Mouse (Mus musculus): ENCODE measurements around the gene Armc5. TPM values are rescaled to one million over a fixed set of nuclear protein-coding genes. Genes with fewer than 3 reads are reported as not detected.

The Armc5 gene
- polyA plus RNA-seq, 1 experiment: 57.1 TPM

GRCm38 (mm10) chr7:128237927-128238778 lies 1.0 kb downstream of the Armc5 start, which contains the start of gene 9130023H24Rik:
Gene 9130023H24Rik, minus strand, starts transcription at chr7:128238031.
- Histone ChIP-seq H3K36me3 (ENCODE audit: control insufficient read depth, insufficient read depth, low read length) (peaks cover 30% of the 10 kb centered on the region), H3K4me1 (ENCODE audit: control insufficient read depth, insufficient read depth, insufficient read length, low read length) (peaks cover 11% of the 10 kb centered on the region), H3K4me3 (ENCODE audit: low read depth, low read length) (peak within 1 kb of the TSS; percentile 84), H3K27ac (ENCODE audit: insufficient read depth, low read depth, low read length) (peak within 1 kb of the TSS; percentile 99), H3K27me3 (ENCODE audit: control insufficient read depth, insufficient read depth, low read length) (no peaks in the 10 kb centered on the region)
- TF ChIP-seq POLR2A (IDR thresholded peaks at IDR 0.05; ENCODE audit: low read depth, low read length) (peak; percentile 38), CTCF (IDR thresholded peaks at IDR 0.05; ENCODE audit: extremely low read depth, insufficient read length, insufficient replicate concordance, low read depth, low read length) (no peak)
- under 1% methylated on average over 72 of the region's 72 CpGs for WGBS

- Histone ChIP-seq H3K4me3 (ENCODE audit: low read depth, low read length) (no peak overlapping the region), H3K36me3 (ENCODE audit: control insufficient read depth, insufficient read depth, low read length) (peaks cover 33% of the 10 kb centered on the region), H3K27ac (ENCODE audit: insufficient read depth, low read depth, low read length) (peak overlapping the region; percentile 75), H3K4me1 (ENCODE audit: control insufficient read depth, insufficient read depth, insufficient read length, low read length) (peaks cover 11% of the 10 kb centered on the region), H3K27me3 (ENCODE audit: control insufficient read depth, insufficient read depth, low read length) (no peaks in the 10 kb centered on the region)
- TF ChIP-seq CTCF (IDR thresholded peaks at IDR 0.05; ENCODE audit: extremely low read depth, insufficient read length, insufficient replicate concordance, low read depth, low read length) (no peak), POLR2A (IDR thresholded peaks at IDR 0.05; ENCODE audit: low read depth, low read length) (no peak)
- 21% methylated on average over 4 of the region's 4 CpGs for WGBS
Measured at GRCm38 (mm10) chr7:128238991-128239390, 1.8 kb downstream of the Armc5 start.

GRCm38 (mm10) chr7:128240131-128240784 lies 3.1 kb downstream of the Armc5 start:
- Histone ChIP-seq H3K27me3 (ENCODE audit: control insufficient read depth, insufficient read depth, low read length) (no peaks in the 10 kb centered on the region), H3K4me1 (ENCODE audit: control insufficient read depth, insufficient read depth, insufficient read length, low read length) (peaks cover 11% of the 10 kb centered on the region), H3K4me3 (ENCODE audit: low read depth, low read length) (no peak overlapping the region), H3K36me3 (ENCODE audit: control insufficient read depth, insufficient read depth, low read length) (peaks cover 46% of the 10 kb centered on the region), H3K27ac (ENCODE audit: insufficient read depth, low read depth, low read length) (no peak overlapping the region)
- WGBS: 93% methylated on average over 27 of the region's 27 CpGs
- TF ChIP-seq CTCF (IDR thresholded peaks at IDR 0.05; ENCODE audit: extremely low read depth, insufficient read length, insufficient replicate concordance, low read depth, low read length): no peak

GRCm38 (mm10) chr7:128242331-128242730 lies 5.2 kb downstream of the Armc5 start:
- Histone ChIP-seq H3K27me3 (ENCODE audit: control insufficient read depth, insufficient read depth, low read length) (no peaks in the 10 kb centered on the region), H3K4me1 (ENCODE audit: control insufficient read depth, insufficient read depth, insufficient read length, low read length) (peaks cover 2% of the 10 kb centered on the region), H3K4me3 (ENCODE audit: low read depth, low read length) (no peak overlapping the region), H3K36me3 (ENCODE audit: control insufficient read depth, insufficient read depth, low read length) (peaks cover 46% of the 10 kb centered on the region), H3K27ac (ENCODE audit: insufficient read depth, low read depth, low read length) (no peak overlapping the region)
- WGBS: 96% methylated on average over 16 of the region's 16 CpGs
- TF ChIP-seq POLR2A (IDR thresholded peaks at IDR 0.05; ENCODE audit: low read depth, low read length): no peak
- TF ChIP-seq CTCF (IDR thresholded peaks at IDR 0.05; ENCODE audit: extremely low read depth, insufficient read length, insufficient replicate concordance, low read depth, low read length): no peak

- Histone ChIP-seq H3K27ac (ENCODE audit: insufficient read depth, low read depth, low read length) (no peak overlapping the region), H3K4me1 (ENCODE audit: control insufficient read depth, insufficient read depth, insufficient read length, low read length) (no peaks in the 10 kb centered on the region; the same call in 1 of the 2 replicates), H3K27me3 (ENCODE audit: control insufficient read depth, insufficient read depth, low read length) (no peaks in the 10 kb centered on the region), H3K36me3 (ENCODE audit: control insufficient read depth, insufficient read depth, low read length) (peaks cover 46% of the 10 kb centered on the region), H3K4me3 (ENCODE audit: low read depth, low read length) (no peak overlapping the region)
- 92% methylated on average over 10 of the region's 10 CpGs for WGBS
- TF ChIP-seq POLR2A (IDR thresholded peaks at IDR 0.05; ENCODE audit: low read depth, low read length) (no peak), CTCF (IDR thresholded peaks at IDR 0.05; ENCODE audit: extremely low read depth, insufficient read length, insufficient replicate concordance, low read depth, low read length) (no peak)
Measured at GRCm38 (mm10) chr7:128243921-128244320, 6.8 kb downstream of the Armc5 start.

GRCm38 (mm10) chr7:128244410-128245025 lies 7.4 kb downstream of the Armc5 start:
- Histone ChIP-seq H3K36me3 (ENCODE audit: control insufficient read depth, insufficient read depth, low read length) (peaks cover 46% of the 10 kb centered on the region), H3K27me3 (ENCODE audit: control insufficient read depth, insufficient read depth, low read length) (no peaks in the 10 kb centered on the region), H3K4me3 (ENCODE audit: low read depth, low read length) (no peak overlapping the region), H3K27ac (ENCODE audit: insufficient read depth, low read depth, low read length) (no peak overlapping the region), H3K4me1 (ENCODE audit: control insufficient read depth, insufficient read depth, insufficient read length, low read length) (no peaks in the 10 kb centered on the region; the same call in 1 of the 2 replicates)
- 93% methylated on average over 18 of the region's 18 CpGs for WGBS
- TF ChIP-seq POLR2A (IDR thresholded peaks at IDR 0.05; ENCODE audit: low read depth, low read length): no peak
- TF ChIP-seq CTCF (IDR thresholded peaks at IDR 0.05; ENCODE audit: extremely low read depth, insufficient read length, insufficient replicate concordance, low read depth, low read length): no peak
